In genomic region chr17:13853883-13854282, GRCm38 (mm10) we compare ENCODE assay signal across 8 mouse cellular contexts.
DNase-seq lines count a peak whose midpoint lies in the region; ATAC-seq and TF ChIP-seq lines count a peak whose summit lies in the region.
"Not testable (repeated sequence)": the region's sequence is repeated elsewhere in the genome, so short reads cannot be mapped to it uniquely, and the experiment has no call there.

No protein-coding gene starts in this region.

- H3K4me2 ChIP-seq in embryonic facial prominence, embryonic 14.5 days (ENCODE audit: low read depth, low read length); hindbrain, embryonic 13.5 days: not testable (repeated sequence)

- DNase-seq in R1 (ENCODE audit: low read depth, low spot score), result peak; percentile 34
- peak; percentile 21 for DNase-seq in embryonic facial prominence, embryonic 14.5 days (ENCODE audit: low spot score)
- peak; percentile 44 to 47 for DNase-seq in frontal cortex, postnatal 36 days (ENCODE audit: low spot score in 2 of 2)
- DNase-seq in left cerebral cortex, postnatal 14 days (ENCODE audit: low spot score in 2 of 2), result peak; percentile 49 to 53
- peak; percentile 16 for DNase-seq in right cerebral cortex, postnatal 14 days
- peak; percentile 55 for DNase-seq in testis, postnatal 10 days (ENCODE audit: low spot score)

- not testable (repeated sequence) for ATAC-seq in embryonic facial prominence, embryonic 14.5 days (ENCODE audit: low read depth); hindbrain, embryonic 13.5 days (ENCODE audit: low FRiP score)

- not testable (repeated sequence) for TF ChIP-seq POLR2A in olfactory bulb, adult 2 months (IDR thresholded peaks at IDR 0.05; ENCODE audit: insufficient read depth, low read depth, low read length)

- not testable (repeated sequence) for H3K4me3 ChIP-seq in embryonic facial prominence, embryonic 14.5 days (ENCODE audit: low read depth, low read length); hindbrain, embryonic 13.5 days; olfactory bulb, adult 2 months (ENCODE audit: insufficient read depth, low read depth, low read length)

- not testable (repeated sequence) for H3K27ac ChIP-seq in embryonic facial prominence, embryonic 14.5 days (replicated peaks; ENCODE audit: low read depth, low read length)
- H3K27ac ChIP-seq in hindbrain, embryonic 13.5 days, result 0 out of 2 replicates have a peak overlapping the region, but pooled peaks have one; percentile 30
- peak overlapping the region; percentile 56 for H3K27ac ChIP-seq in olfactory bulb, adult 2 months (ENCODE audit: insufficient read depth, low read depth, low read length)

- TF ChIP-seq CTCF in olfactory bulb, adult 2 months (IDR thresholded peaks at IDR 0.05; ENCODE audit: insufficient read depth, low read depth, low read length), result not testable (repeated sequence)

- not testable (repeated sequence) for H3K4me1 ChIP-seq in embryonic facial prominence, embryonic 14.5 days (ENCODE audit: control insufficient read depth, insufficient read depth, low read length); hindbrain, embryonic 13.5 days (replicated peaks); olfactory bulb, adult 2 months (ENCODE audit: control insufficient read depth, insufficient read depth, low read length)

- H3K9me3 ChIP-seq in embryonic facial prominence, embryonic 14.5 days (ENCODE audit: control insufficient read depth, low read length); hindbrain, embryonic 13.5 days: not testable (repeated sequence)

- not testable (repeated sequence) for H3K9ac ChIP-seq in embryonic facial prominence, embryonic 14.5 days (ENCODE audit: low read depth, low read length); hindbrain, embryonic 13.5 days

- intact Hi-C loops in left cerebral cortex, postnatal 14 days (cut with DNase I), result loop anchor here (5.0 to 10.0 kb wide), 2 partner anchors 248 to 351 kb away; partner anchors contain the start of gene Dact2

- H3K27me3 ChIP-seq in embryonic facial prominence, embryonic 14.5 days (replicated peaks; ENCODE audit: control insufficient read depth, insufficient read depth, low read length); hindbrain, embryonic 13.5 days: not testable (repeated sequence)

- peaks cover 37% of the 10 kb centered on the region for H3K36me3 ChIP-seq in embryonic facial prominence, embryonic 14.5 days (ENCODE audit: control insufficient read depth, insufficient read depth, low read length)
- peaks cover 74% of the 10 kb centered on the region for H3K36me3 ChIP-seq in hindbrain, embryonic 13.5 days

- WGBS in embryonic facial prominence, embryonic 14.5 days, result 69% methylated on average over 7 of the region's 7 CpGs
- WGBS in hindbrain, embryonic 13.5 days, result 83% methylated on average over 7 of the region's 7 CpGs
- 20% methylated on average over 7 of the region's 7 CpGs for WGBS in olfactory bulb, adult 2 months
